ENCODE assay signal across 15 mouse cellular contexts in genomic region chr3:60273744-60274143, GRCm38 (mm10).
"Had no signal": no experiment of that assay in that cellular context is flagged by ENCODE, and none has a peak within 500 bp of the region (broad histone marks: within the 10 kb centered on the region; RNA-seq: fewer than 3 reads in every experiment).

No protein-coding gene starts in this region.

- H3K4me1 ChIP-seq: lung, embryonic 15.5 days; megakaryocyte, embryonic 14.5 days; midbrain, embryonic 10.5 days had no signal

- H3K9ac ChIP-seq: liver, embryonic 14.5 days; lung, embryonic 15.5 days had no signal

- H3K27me3 ChIP-seq: lung, embryonic 15.5 days; megakaryocyte, embryonic 14.5 days had no signal

- H3K36me3 ChIP-seq: lung, embryonic 15.5 days; midbrain, embryonic 10.5 days had no signal

- H3K4me3 ChIP-seq: left cerebral cortex, adult 2 months; lung, embryonic 15.5 days; megakaryocyte, embryonic 14.5 days; midbrain, embryonic 10.5 days had no signal

- H3K4me2 ChIP-seq: liver, embryonic 11.5 days; lung, embryonic 15.5 days had no signal

- H3K27ac ChIP-seq: left cerebral cortex, adult 2 months; liver, embryonic 14.5 days; lung, embryonic 15.5 days; midbrain, embryonic 10.5 days had no signal

- DNase-seq: kidney, adult 9 months; kidney, postnatal 10 days; layer of hippocampus, postnatal 36 days; lung, adult 18-20 months; lung, postnatal 10 days; lung, postnatal 36 days; midbrain, embryonic 14.5 days; thymus, adult 18-20 months; thymus, postnatal 36 days had no signal

- H3K9me3 ChIP-seq: lung, embryonic 15.5 days; megakaryocyte, embryonic 14.5 days; midbrain, embryonic 10.5 days had no signal
